Mouse (Mus musculus): ENCODE data around the gene Sash3.

DNA sequence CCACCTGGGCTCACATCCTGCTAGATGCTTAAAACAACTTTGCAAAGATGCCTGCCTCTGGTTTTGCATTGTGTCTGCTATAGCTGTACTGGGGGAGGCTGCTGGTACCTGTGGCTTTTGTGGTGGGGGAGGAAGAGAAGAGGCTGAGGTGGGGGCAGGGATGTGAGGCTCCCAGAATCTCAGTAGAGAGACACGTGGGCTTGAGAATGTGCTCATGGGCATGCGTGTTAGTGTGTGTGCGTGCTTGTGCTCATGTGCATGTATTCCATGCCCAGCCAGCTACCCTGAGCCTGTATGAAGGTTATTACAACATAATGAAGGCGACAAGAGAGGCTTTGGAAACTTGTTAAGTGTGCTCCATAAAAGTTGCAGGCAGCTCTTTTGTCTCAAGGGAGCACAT, 9.3 kb upstream of the Sash3 start:
- TF ChIP-seq MAX (IDR thresholded peaks at IDR 0.05; ENCODE audit: low read depth) (no peak), POLR2A (IDR thresholded peaks at IDR 0.05; ENCODE audit: insufficient read length, low read depth) (no peak), MYOG (IDR thresholded peaks at IDR 0.05; ENCODE audit: control insufficient read depth in 1 of 3, insufficient read depth in 1 of 3, insufficient read length in 2 of 3, low read depth in 2 of 3) (no peak), POLR2AphosphoS2 (IDR thresholded peaks at IDR 0.05; ENCODE audit: insufficient read length, low read depth) (no peak), MYOD1 (IDR thresholded peaks at IDR 0.05; ENCODE audit: control insufficient read depth in 1 of 3, insufficient read length in 2 of 3, low read depth in 2 of 3) (no peak), TCF12 (IDR thresholded peaks at IDR 0.05; ENCODE audit: insufficient read depth, poor library complexity, severe bottlenecking) (no peak), REST (IDR thresholded peaks at IDR 0.05; ENCODE audit: insufficient read depth, insufficient read length) (no peak), E2F4 (IDR thresholded peaks at IDR 0.05; ENCODE audit: insufficient read depth) (no peak), USF1 (IDR thresholded peaks at IDR 0.05; ENCODE audit: low read depth) (no peak), CEBPB (IDR thresholded peaks at IDR 0.05; ENCODE audit: insufficient read depth, poor library complexity, severe bottlenecking) (no peak), SRF (IDR thresholded peaks at IDR 0.05; ENCODE audit: control insufficient read depth, insufficient read length, low read depth) (no peak)
